Comparison of ENCODE assay signal across 12 mouse cellular contexts in the genomic region with DNA sequence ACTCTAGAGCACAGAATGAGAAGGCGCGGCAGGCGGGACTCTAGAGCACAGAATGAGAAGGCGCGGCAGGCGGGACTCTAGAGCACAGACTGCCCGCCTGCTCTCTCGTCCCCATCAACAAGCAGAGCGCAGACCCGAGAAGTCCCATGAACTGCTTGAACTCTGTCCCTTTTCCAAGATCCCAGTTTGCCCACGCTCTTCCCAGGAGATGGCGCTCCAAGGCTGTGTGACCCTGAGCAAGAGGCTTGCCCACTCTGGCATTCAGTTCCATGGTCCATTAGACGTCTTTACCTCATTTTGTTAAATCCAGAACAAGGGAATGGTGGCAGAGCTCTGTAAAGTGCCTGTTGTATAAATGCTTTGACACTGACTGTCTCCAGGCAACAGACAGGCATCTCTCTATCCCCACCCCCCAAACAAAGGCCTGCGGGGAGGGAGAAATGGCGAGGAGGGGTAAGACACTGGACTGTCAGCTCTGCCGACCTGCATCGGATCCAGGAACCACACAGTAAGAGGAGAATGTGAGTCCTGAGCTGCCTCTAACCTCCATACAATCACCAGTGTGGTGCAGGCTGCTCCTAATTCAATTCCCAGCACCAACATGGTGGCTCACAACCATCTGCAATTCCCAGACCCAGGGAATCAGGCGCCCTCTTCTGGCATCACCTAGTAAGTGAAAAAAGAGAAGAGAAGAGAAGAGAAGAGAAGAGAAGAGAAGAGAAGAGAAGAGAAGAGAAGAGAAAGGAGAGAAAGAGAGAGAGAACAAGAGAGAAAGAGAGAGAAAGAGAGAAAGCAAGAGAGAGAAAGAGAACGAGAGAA.
DNase-seq lines count a peak whose midpoint lies in the region; ATAC-seq and TF ChIP-seq lines count a peak whose summit lies in the region.
"Had no signal": no experiment of that assay in that cellular context is flagged by ENCODE, and none has a peak within 500 bp of the region (broad histone marks: within the 10 kb centered on the region; RNA-seq: fewer than 3 reads in every experiment).

No protein-coding gene starts in this region.

- no peak overlapping the region for H3K4me2 ChIP-seq in kidney, postnatal 0 days (ENCODE audit: low read length)
- H3K4me2 ChIP-seq in kidney, embryonic 16.5 days (replicated peaks; ENCODE audit: low read depth, low read length): no peak overlapping the region
- H3K4me2 ChIP-seq in forebrain, embryonic 15.5 days (replicated peaks): peak overlapping the region; percentile 13
- H3K4me2 ChIP-seq in midbrain, embryonic 14.5 days (ENCODE audit: low read length): no peak overlapping the region
- H3K4me2 ChIP-seq in kidney, embryonic 14.5 days (replicated peaks; ENCODE audit: low read depth, low read length): no peak overlapping the region

- H3K36me3 ChIP-seq in kidney, postnatal 0 days (ENCODE audit: insufficient read depth, low read length): no peaks in the 10 kb centered on the region
- 0 out of 2 replicates have a peak, but pooled peaks cover under 1% of the 10 kb centered on the region for H3K36me3 ChIP-seq in kidney, embryonic 16.5 days (ENCODE audit: insufficient read depth, low read length)
- peaks cover 31% of the 10 kb centered on the region for H3K36me3 ChIP-seq in forebrain, embryonic 15.5 days
- peaks cover 49% of the 10 kb centered on the region for H3K36me3 ChIP-seq in midbrain, embryonic 14.5 days (ENCODE audit: control insufficient read depth, insufficient read depth, low read length)
- H3K36me3 ChIP-seq in kidney, embryonic 14.5 days (ENCODE audit: control insufficient read depth, insufficient read depth, low read length): no peaks in the 10 kb centered on the region

- DNase-seq in kidney, postnatal 0 days (ENCODE audit: low spot score): no peak
- DNase-seq in brain, adult 2 months (ENCODE audit: low read depth, low spot score): peak; percentile 82
- peak; percentile 51 for DNase-seq in midbrain, embryonic 14.5 days
- no peak for DNase-seq in spleen, postnatal 36 days (ENCODE audit: low spot score in 2 of 2)
- no peak for DNase-seq in thymus, adult 18-20 months
- DNase-seq: kidney, adult 2 months; lung, adult 18-20 months; thymus, adult 2 months had no signal

- no peaks in the 10 kb centered on the region for H3K9me3 ChIP-seq in kidney, postnatal 0 days (replicated peaks; ENCODE audit: low read length)
- peaks cover 3% of the 10 kb centered on the region; the same call in 1 of the 2 replicates for H3K9me3 ChIP-seq in kidney, embryonic 16.5 days (ENCODE audit: low read length)
- H3K9me3 ChIP-seq in forebrain, embryonic 15.5 days: no peaks in the 10 kb centered on the region
- no peaks in the 10 kb centered on the region; the same call in 1 of the 2 replicates for H3K9me3 ChIP-seq in midbrain, embryonic 14.5 days (ENCODE audit: control insufficient read depth, low read length)
- H3K9me3 ChIP-seq in kidney, embryonic 14.5 days (ENCODE audit: control insufficient read depth, low read length): no peaks in the 10 kb centered on the region

- ATAC-seq in kidney, postnatal 0 days (replicated peaks; ENCODE audit: low FRiP score, low read depth): no peak
- no peak for ATAC-seq in kidney, embryonic 16.5 days (ENCODE audit: low FRiP score, low TSS enrichment)
- peak; percentile 65 for ATAC-seq in forebrain, embryonic 15.5 days (replicated peaks)
- peak; percentile 28; the same call in 1 of the 2 replicates for ATAC-seq in midbrain, embryonic 14.5 days (ENCODE audit: low FRiP score, low TSS enrichment)
- no peak for ATAC-seq in kidney, embryonic 14.5 days (ENCODE audit: low FRiP score, low TSS enrichment)
- ATAC-seq: CD4-positive, CD25-positive, alpha-beta regulatory T cell, adult 4 months had no signal

- peak; percentile 9; the same call in 1 of the 2 replicates for TF ChIP-seq CTCF in kidney, postnatal 0 days (IDR thresholded peaks at IDR 0.05; ENCODE audit: low read depth)

- no peaks in the 10 kb centered on the region for H3K4me1 ChIP-seq in kidney, postnatal 0 days (replicated peaks; ENCODE audit: insufficient read depth, low read length)
- H3K4me1 ChIP-seq in kidney, embryonic 16.5 days (ENCODE audit: insufficient read depth, low read length): no peaks in the 10 kb centered on the region
- peaks cover 26% of the 10 kb centered on the region for H3K4me1 ChIP-seq in forebrain, embryonic 15.5 days
- peaks cover 16% of the 10 kb centered on the region; the same call in 1 of the 2 replicates for H3K4me1 ChIP-seq in midbrain, embryonic 14.5 days (ENCODE audit: control insufficient read depth, insufficient read depth, low read length)
- no peaks in the 10 kb centered on the region; the same call in 1 of the 2 replicates for H3K4me1 ChIP-seq in kidney, embryonic 14.5 days (ENCODE audit: control insufficient read depth, insufficient read depth, low read length)

- 67% methylated on average over 19 of the region's 19 CpGs for WGBS in kidney, postnatal 0 days
- WGBS in kidney, embryonic 16.5 days: 68% methylated on average over 19 of the region's 19 CpGs
- WGBS in forebrain, embryonic 15.5 days: 37% methylated on average over 19 of the region's 19 CpGs
- WGBS in midbrain, embryonic 14.5 days: 31% methylated on average over 19 of the region's 19 CpGs
- WGBS in kidney, embryonic 14.5 days: 61% methylated on average over 19 of the region's 19 CpGs

- H3K27me3 ChIP-seq in kidney, postnatal 0 days (ENCODE audit: insufficient read depth, low read length): no peaks in the 10 kb centered on the region
- no peaks in the 10 kb centered on the region; the same call in 1 of the 2 replicates for H3K27me3 ChIP-seq in kidney, embryonic 16.5 days (ENCODE audit: insufficient read depth, low read length)
- H3K27me3 ChIP-seq in forebrain, embryonic 15.5 days: no peaks in the 10 kb centered on the region
- H3K27me3 ChIP-seq in midbrain, embryonic 14.5 days (ENCODE audit: control insufficient read depth, insufficient read depth, low read length): no peaks in the 10 kb centered on the region
- no peaks in the 10 kb centered on the region for H3K27me3 ChIP-seq in kidney, embryonic 14.5 days (ENCODE audit: control insufficient read depth, insufficient read depth, low read length)

- no peak overlapping the region for H3K27ac ChIP-seq in kidney, postnatal 0 days
- no peak overlapping the region for H3K27ac ChIP-seq in kidney, embryonic 16.5 days (ENCODE audit: low read length)
- peak overlapping the region; percentile 96 for H3K27ac ChIP-seq in forebrain, embryonic 15.5 days (replicated peaks)
- peak overlapping the region; percentile 81 for H3K27ac ChIP-seq in midbrain, embryonic 14.5 days (replicated peaks; ENCODE audit: low read depth, low read length)
- no peak overlapping the region for H3K27ac ChIP-seq in kidney, embryonic 14.5 days (ENCODE audit: low read depth, low read length)

- H3K4me3 ChIP-seq in kidney, postnatal 0 days (replicated peaks; ENCODE audit: low read depth, low read length): no peak overlapping the region
- no peak overlapping the region for H3K4me3 ChIP-seq in kidney, embryonic 16.5 days (ENCODE audit: low read length)
- no peak overlapping the region for H3K4me3 ChIP-seq in forebrain, embryonic 15.5 days
- no peak overlapping the region for H3K4me3 ChIP-seq in midbrain, embryonic 14.5 days (replicated peaks; ENCODE audit: low read depth, low read length)
- H3K4me3 ChIP-seq in kidney, embryonic 14.5 days (ENCODE audit: low read length): no peak overlapping the region

- no peak overlapping the region for H3K9ac ChIP-seq in kidney, postnatal 0 days (ENCODE audit: low read depth, low read length)
- H3K9ac ChIP-seq in kidney, embryonic 16.5 days (replicated peaks; ENCODE audit: low read length): no peak overlapping the region
- H3K9ac ChIP-seq in forebrain, embryonic 15.5 days (replicated peaks): no peak overlapping the region
- H3K9ac ChIP-seq in midbrain, embryonic 14.5 days (replicated peaks; ENCODE audit: low read length): no peak overlapping the region
- H3K9ac ChIP-seq in kidney, embryonic 14.5 days (ENCODE audit: low read depth, low read length): no peak overlapping the region

Comparison
In these comparisons a context has a peak if more than half of its experiments do, and no peak if none do; other contexts are left out.
1. ATAC-seq: peak in forebrain, embryonic 15.5 days (single experiment) and midbrain, embryonic 14.5 days (single experiment); none in kidney, postnatal 0 days (single experiment), kidney, embryonic 16.5 days (single experiment) and kidney, embryonic 14.5 days (single experiment).
2. DNase-seq: peak in brain, adult 2 months (single experiment) and midbrain, embryonic 14.5 days (single experiment); none in kidney, postnatal 0 days (single experiment), spleen, postnatal 36 days (0 of 2) and thymus, adult 18-20 months (0 of 2).
3. H3K27ac ChIP-seq: peak in forebrain, embryonic 15.5 days (single experiment) and midbrain, embryonic 14.5 days (single experiment); none in kidney, postnatal 0 days (single experiment), kidney, embryonic 16.5 days (single experiment) and kidney, embryonic 14.5 days (single experiment).